Mouse (Mus musculus): ENCODE measurements at regions not wholly inside any gene's neighbourhood (a gene's known extent, or its start where the extent isn't known, plus 50 kb on each side); places are given as distances from the start of the nearest gene placed in this dataset.

- no peaks in the 10 kb centered on the region for H3K36me3 ChIP-seq (replicated peaks; ENCODE audit: control insufficient read depth, insufficient read depth, low read depth)
These were observed 270.2 kb upstream of the Irx2 start for GRCm38 (mm10) chr13:72358243-72358904.

GRCm38 (mm10) chr13:72365534-72366271, 262.9 kb upstream of the Irx2 start:
- Histone ChIP-seq H3K9me3 (ENCODE audit: control insufficient read depth, low read length) (no peaks in the 10 kb centered on the region), H3K27ac (no peak overlapping the region), H3K4me1 (replicated peaks; ENCODE audit: control insufficient read depth in 2 of 2, insufficient read depth in 2 of 2, low read length in 1 of 2) (no peaks in the 10 kb centered on the region), H3K4me2 (ENCODE audit: low read depth) (no peak overlapping the region), H3K36me3 (replicated peaks; ENCODE audit: control insufficient read depth, insufficient read depth, low read depth) (no peaks in the 10 kb centered on the region), H3K4me3 (ENCODE audit: insufficient read depth in 1 of 2, low read depth in 2 of 2, low read length in 2 of 2) (no peak overlapping the region), H3K9ac (replicated peaks) (no peak overlapping the region), H3K27me3 (ENCODE audit: control insufficient read depth, insufficient read depth, low read length) (no peaks in the 10 kb centered on the region)
- no peak for DNase-seq (ENCODE audit: low read depth in 3 of 3, low spot score in 3 of 3)
- WGBS (ENCODE audit: insufficient replicate concordance), result 14% methylated on average over 24 of the region's 24 CpGs
- TF ChIP-seq EP300 (IDR thresholded peaks at IDR 0.05; ENCODE audit: low read depth) (no peak), CTCF (IDR thresholded peaks at IDR 0.05; ENCODE audit: low read depth) (no peak)
- ATAC-seq (ENCODE audit: insufficient read depth), result no peak

More at GRCm38 (mm10) chr13:72358243-72358904, 270.2 kb upstream of the Irx2 start:
- Histone ChIP-seq H3K4me2 (ENCODE audit: low read depth) (no peak overlapping the region), H3K27me3 (ENCODE audit: control insufficient read depth, insufficient read depth, low read length) (no peaks in the 10 kb centered on the region), H3K4me1 (replicated peaks; ENCODE audit: control insufficient read depth in 2 of 2, insufficient read depth in 2 of 2, low read length in 1 of 2) (no peaks in the 10 kb centered on the region), H3K27ac (no peak overlapping the region), H3K9me3 (ENCODE audit: control insufficient read depth, low read length) (no peaks in the 10 kb centered on the region), H3K4me3 (ENCODE audit: insufficient read depth in 1 of 2, low read depth in 2 of 2, low read length in 2 of 2) (no peak overlapping the region), H3K9ac (replicated peaks) (no peak overlapping the region)
- DNase-seq (ENCODE audit: low read depth in 3 of 3, low spot score in 3 of 3) (no peak), ATAC-seq (ENCODE audit: insufficient read depth) (no peak)
- 37% methylated on average over 8 of the region's 8 CpGs for WGBS (ENCODE audit: insufficient replicate concordance)
- TF ChIP-seq CTCF (IDR thresholded peaks at IDR 0.05; ENCODE audit: low read depth), result no peak
- TF ChIP-seq EP300 (IDR thresholded peaks at IDR 0.05; ENCODE audit: low read depth), result no peak

GRCm38 (mm10) chr13:72366281-72366680, 262.3 kb upstream of the Irx2 start:
- DNase-seq (ENCODE audit: low read depth in 3 of 3, low spot score in 3 of 3) (no peak), ATAC-seq (ENCODE audit: insufficient read depth) (no peak)
- H3K4me1 ChIP-seq (replicated peaks; ENCODE audit: control insufficient read depth in 2 of 2, insufficient read depth in 2 of 2, low read length in 1 of 2), result no peaks in the 10 kb centered on the region
- WGBS (ENCODE audit: insufficient replicate concordance), result 34% methylated on average over 11 of the region's 11 CpGs
- no peaks in the 10 kb centered on the region for H3K27me3 ChIP-seq (ENCODE audit: control insufficient read depth, insufficient read depth, low read length)
- H3K36me3 ChIP-seq (replicated peaks; ENCODE audit: control insufficient read depth, insufficient read depth, low read depth), result no peaks in the 10 kb centered on the region
- H3K4me2 ChIP-seq (ENCODE audit: low read depth), result no peak overlapping the region
- H3K27ac ChIP-seq, result no peak overlapping the region
- TF ChIP-seq EP300 (IDR thresholded peaks at IDR 0.05; ENCODE audit: low read depth) (no peak), CTCF (IDR thresholded peaks at IDR 0.05; ENCODE audit: low read depth) (no peak)
- no peaks in the 10 kb centered on the region for H3K9me3 ChIP-seq (ENCODE audit: control insufficient read depth, low read length)
- H3K9ac ChIP-seq (replicated peaks), result no peak overlapping the region
- H3K4me3 ChIP-seq (ENCODE audit: insufficient read depth in 1 of 2, low read depth in 2 of 2, low read length in 2 of 2), result no peak overlapping the region

DNA sequence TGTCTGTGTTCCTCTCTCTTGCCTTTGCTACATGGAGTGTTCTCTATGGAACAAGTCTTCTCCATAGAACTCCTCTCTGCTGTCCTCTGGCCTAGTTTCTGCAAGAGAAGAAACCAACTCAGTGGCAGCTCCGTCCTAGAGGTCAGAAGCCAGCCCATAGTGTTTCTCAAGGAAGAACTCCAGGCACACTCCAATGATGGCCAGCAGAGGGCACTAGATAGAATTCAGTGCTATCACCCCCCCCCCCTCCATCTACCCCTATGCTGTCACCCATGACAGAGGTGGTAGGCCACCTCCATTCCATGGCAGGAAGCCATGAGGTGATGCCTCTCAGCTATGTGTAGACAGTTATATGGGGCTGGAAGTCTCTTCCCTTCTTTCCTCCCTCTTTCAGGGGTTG, 258.5 kb upstream of the Irx2 start:
- no peaks in the 10 kb centered on the region for H3K4me1 ChIP-seq (replicated peaks; ENCODE audit: control insufficient read depth in 2 of 2, insufficient read depth in 2 of 2, low read length in 1 of 2)
- no peak for ATAC-seq (ENCODE audit: insufficient read depth)
- WGBS (ENCODE audit: insufficient replicate concordance), result 61% methylated on average over 1 of the region's 1 CpGs
- H3K27ac ChIP-seq, result no peak overlapping the region
- H3K9ac ChIP-seq (replicated peaks), result no peak overlapping the region
- DNase-seq (ENCODE audit: low read depth in 3 of 3, low spot score in 3 of 3), result no peak
- no peaks in the 10 kb centered on the region for H3K36me3 ChIP-seq (replicated peaks; ENCODE audit: control insufficient read depth, insufficient read depth, low read depth)
- H3K27me3 ChIP-seq (ENCODE audit: control insufficient read depth, insufficient read depth, low read length), result no peaks in the 10 kb centered on the region
- no peak overlapping the region for H3K4me3 ChIP-seq (ENCODE audit: insufficient read depth in 1 of 2, low read depth in 2 of 2, low read length in 2 of 2)
- TF ChIP-seq EP300 (IDR thresholded peaks at IDR 0.05; ENCODE audit: low read depth) (no peak), CTCF (IDR thresholded peaks at IDR 0.05; ENCODE audit: low read depth) (0 out of 2 replicates have a peak, but pooled peaks have one; percentile 28)
- no peaks in the 10 kb centered on the region for H3K9me3 ChIP-seq (ENCODE audit: control insufficient read depth, low read length)
- no peak overlapping the region for H3K4me2 ChIP-seq (ENCODE audit: low read depth)

DNA sequence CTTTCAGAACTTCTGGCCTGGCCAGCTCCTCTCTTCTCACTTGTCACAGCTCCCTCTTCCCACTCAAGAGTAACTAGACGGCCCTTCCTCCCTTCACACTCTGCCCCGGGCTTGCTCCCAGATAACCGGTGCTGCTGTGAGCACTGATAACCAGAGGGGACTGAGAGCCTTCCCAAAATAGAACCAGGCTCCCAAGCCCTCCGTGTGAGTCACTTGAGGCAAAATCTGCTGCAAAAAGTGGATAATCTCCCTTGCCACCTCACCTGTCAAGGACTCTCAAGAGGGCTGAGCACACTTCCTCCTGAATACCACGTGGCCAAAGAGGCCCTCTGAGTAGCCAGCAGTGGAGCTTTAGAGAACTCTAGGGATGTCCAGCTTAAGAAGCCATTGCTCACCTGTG, 257.6 kb upstream of the Irx2 start:
- WGBS (ENCODE audit: insufficient replicate concordance), result 9% methylated on average over 5 of the region's 5 CpGs
- no peak for DNase-seq (ENCODE audit: low read depth in 3 of 3, low spot score in 3 of 3)
- H3K4me1 ChIP-seq (replicated peaks; ENCODE audit: control insufficient read depth in 2 of 2, insufficient read depth in 2 of 2, low read length in 1 of 2), result no peaks in the 10 kb centered on the region
- no peak for ATAC-seq (ENCODE audit: insufficient read depth)
- TF ChIP-seq EP300 (IDR thresholded peaks at IDR 0.05; ENCODE audit: low read depth) (no peak), CTCF (IDR thresholded peaks at IDR 0.05; ENCODE audit: low read depth) (no peak)
- H3K9me3 ChIP-seq (ENCODE audit: control insufficient read depth, low read length), result no peaks in the 10 kb centered on the region
- no peak overlapping the region for H3K9ac ChIP-seq (replicated peaks)
- H3K27me3 ChIP-seq (ENCODE audit: control insufficient read depth, insufficient read depth, low read length), result no peaks in the 10 kb centered on the region
- no peak overlapping the region for H3K4me3 ChIP-seq (ENCODE audit: insufficient read depth in 1 of 2, low read depth in 2 of 2, low read length in 2 of 2)
- no peak overlapping the region for H3K4me2 ChIP-seq (ENCODE audit: low read depth)
- no peak overlapping the region for H3K27ac ChIP-seq
- no peaks in the 10 kb centered on the region for H3K36me3 ChIP-seq (replicated peaks; ENCODE audit: control insufficient read depth, insufficient read depth, low read depth)

All from liver, embryonic 14.5 days (tissue).